Mouse (Mus musculus): ENCODE results near the gene Abcg8. TPM values are rescaled to one million over a fixed set of nuclear protein-coding genes. Genes with fewer than 3 reads are reported as not detected.

Abcg8 gene
- polyA plus RNA-seq, 1 experiment from 2014 or later, result not detected

DNA sequence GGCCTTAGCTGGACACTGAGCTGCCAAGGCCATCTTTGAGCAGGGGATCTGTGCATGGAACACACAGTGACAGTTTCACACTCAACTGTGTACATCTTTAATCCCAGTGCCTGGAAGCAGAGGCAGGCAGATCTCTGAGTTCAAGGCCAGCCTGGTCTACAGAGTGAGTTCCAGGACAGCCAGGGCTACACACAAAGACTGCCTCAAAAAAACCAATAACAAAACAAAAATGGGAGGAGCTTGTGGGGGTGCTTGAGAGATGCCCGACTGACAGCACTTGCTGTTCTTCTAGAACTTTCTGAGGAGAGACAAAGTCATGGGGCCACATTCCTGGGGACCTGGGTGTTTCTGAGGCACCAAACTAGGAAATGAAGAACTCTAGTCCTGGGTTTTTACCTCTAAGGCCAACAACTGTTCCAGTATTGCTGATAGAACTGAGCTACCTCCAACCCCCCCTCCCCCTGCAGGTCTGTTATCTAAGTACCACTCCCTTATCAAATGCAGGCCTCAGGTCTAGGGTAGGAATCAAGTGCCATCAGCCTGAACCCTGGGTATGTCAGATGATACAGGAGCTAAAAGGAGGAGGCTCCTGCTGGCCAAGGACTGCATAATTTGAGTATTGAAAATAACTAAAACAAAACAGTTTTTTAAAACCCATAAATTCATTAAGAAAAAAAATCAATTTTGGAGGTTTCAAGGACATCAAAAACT lies 52.3 kb downstream of the Abcg8 start:
- H3K9me3 ChIP-seq (ENCODE audit: control insufficient read depth, low read length), result no peaks in the 10 kb centered on the region
- no peak overlapping the region for H3K9ac ChIP-seq (ENCODE audit: low read length)
- H3K4me3 ChIP-seq (ENCODE audit: low read depth, low read length), result no peak overlapping the region
- ATAC-seq (replicated peaks; ENCODE audit: low FRiP score, low TSS enrichment, low read depth) (no peak), DNase-seq (ENCODE audit: low spot score) (no peak)
- no peaks in the 10 kb centered on the region for H3K27me3 ChIP-seq (replicated peaks; ENCODE audit: control insufficient read depth, insufficient read depth, low read length)
- H3K36me3 ChIP-seq (ENCODE audit: control insufficient read depth, insufficient read depth, low read length), result peaks cover 65% of the 10 kb centered on the region
- H3K27ac ChIP-seq (ENCODE audit: low read depth), result no peak overlapping the region
- H3K4me1 ChIP-seq (replicated peaks; ENCODE audit: control insufficient read depth, insufficient read depth, low read length), result no peaks in the 10 kb centered on the region
- 82% methylated on average over 1 of the region's 1 CpGs for WGBS
- no peak overlapping the region for H3K4me2 ChIP-seq (ENCODE audit: low read length)

GRCm38 (mm10) chr17:84729140-84729539 lies 53.0 kb downstream of the Abcg8 start:
- no peaks in the 10 kb centered on the region for H3K9me3 ChIP-seq (ENCODE audit: control insufficient read depth, low read length)
- H3K4me3 ChIP-seq (ENCODE audit: low read depth, low read length), result no peak overlapping the region
- 86% methylated on average over 5 of the region's 5 CpGs for WGBS
- no peak overlapping the region for H3K27ac ChIP-seq (ENCODE audit: low read depth)
- no peaks in the 10 kb centered on the region for H3K27me3 ChIP-seq (replicated peaks; ENCODE audit: control insufficient read depth, insufficient read depth, low read length)
- H3K36me3 ChIP-seq (ENCODE audit: control insufficient read depth, insufficient read depth, low read length), result peaks cover 57% of the 10 kb centered on the region
- DNase-seq (ENCODE audit: low spot score) (no peak), ATAC-seq (replicated peaks; ENCODE audit: low FRiP score, low TSS enrichment, low read depth) (no peak)
- no peak overlapping the region for H3K4me2 ChIP-seq (ENCODE audit: low read length)
- H3K4me1 ChIP-seq (replicated peaks; ENCODE audit: control insufficient read depth, insufficient read depth, low read length), result no peaks in the 10 kb centered on the region
- H3K9ac ChIP-seq (ENCODE audit: low read length), result no peak overlapping the region

DNA sequence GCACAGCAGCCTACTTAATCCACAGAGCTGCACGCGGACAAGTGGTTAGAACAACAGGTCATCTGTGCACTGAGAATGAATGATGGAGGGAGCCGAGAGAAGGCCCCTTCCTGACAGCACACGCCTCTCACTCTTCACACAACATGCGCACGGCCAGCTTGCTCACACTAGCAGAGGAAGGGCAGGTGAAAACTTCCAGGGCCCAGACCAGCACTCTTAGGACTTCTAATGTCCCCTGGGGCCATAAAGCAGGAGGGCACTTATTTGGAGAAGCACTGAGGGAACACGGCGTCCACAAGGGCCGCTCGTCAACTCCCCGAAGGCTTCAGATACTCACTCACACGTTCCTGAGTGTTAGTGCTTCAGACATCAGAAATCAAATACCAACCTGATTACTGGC lies 55.3 kb downstream of the Abcg8 start:
- no peak overlapping the region for H3K9ac ChIP-seq (ENCODE audit: low read length)
- peaks cover 36% of the 10 kb centered on the region for H3K36me3 ChIP-seq (ENCODE audit: control insufficient read depth, insufficient read depth, low read length)
- WGBS, result 89% methylated on average over 12 of the region's 12 CpGs
- no peak overlapping the region for H3K4me2 ChIP-seq (ENCODE audit: low read length)
- no peaks in the 10 kb centered on the region for H3K4me1 ChIP-seq (replicated peaks; ENCODE audit: control insufficient read depth, insufficient read depth, low read length)
- no peak overlapping the region for H3K27ac ChIP-seq (ENCODE audit: low read depth)
- ATAC-seq (replicated peaks; ENCODE audit: low FRiP score, low TSS enrichment, low read depth) (no peak), DNase-seq (ENCODE audit: low spot score) (no peak)
- H3K4me3 ChIP-seq (ENCODE audit: low read depth, low read length), result no peak overlapping the region
- H3K9me3 ChIP-seq (ENCODE audit: control insufficient read depth, low read length), result no peaks in the 10 kb centered on the region
- no peaks in the 10 kb centered on the region for H3K27me3 ChIP-seq (replicated peaks; ENCODE audit: control insufficient read depth, insufficient read depth, low read length)

DNA sequence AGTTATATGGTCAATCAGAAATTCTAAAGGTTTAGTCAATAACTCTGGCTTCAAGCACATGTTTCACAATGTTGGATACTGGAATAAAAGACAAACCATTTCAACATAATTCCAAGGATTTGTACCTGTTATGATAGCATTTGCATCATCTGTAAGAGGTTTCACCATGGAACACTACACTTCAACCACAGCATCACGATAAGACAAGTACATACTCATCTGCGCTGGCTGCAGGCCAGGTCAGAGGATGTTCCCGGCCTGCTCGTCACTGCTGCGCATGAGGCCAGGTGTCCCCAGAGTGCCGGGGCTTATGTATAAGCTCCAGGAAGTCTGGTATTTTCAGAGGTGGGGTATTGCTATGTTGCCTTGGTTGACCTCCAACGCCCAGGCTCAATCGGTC lies 56.5 kb downstream of the Abcg8 start:
- Histone ChIP-seq H3K27me3 (replicated peaks; ENCODE audit: control insufficient read depth, insufficient read depth, low read length) (no peaks in the 10 kb centered on the region), H3K9ac (ENCODE audit: low read length) (no peak overlapping the region), H3K4me3 (ENCODE audit: low read depth, low read length) (no peak overlapping the region), H3K4me1 (replicated peaks; ENCODE audit: control insufficient read depth, insufficient read depth, low read length) (no peaks in the 10 kb centered on the region), H3K9me3 (ENCODE audit: control insufficient read depth, low read length) (no peaks in the 10 kb centered on the region), H3K27ac (ENCODE audit: low read depth) (no peak overlapping the region), H3K36me3 (ENCODE audit: control insufficient read depth, insufficient read depth, low read length) (peaks cover 30% of the 10 kb centered on the region), H3K4me2 (ENCODE audit: low read length) (no peak overlapping the region)
- DNase-seq (ENCODE audit: low spot score) (no peak), ATAC-seq (replicated peaks; ENCODE audit: low FRiP score, low TSS enrichment, low read depth) (no peak)
- WGBS, result 89% methylated on average over 8 of the region's 8 CpGs

- no peak overlapping the region for H3K4me3 ChIP-seq (ENCODE audit: low read depth, low read length)
- DNase-seq (ENCODE audit: low spot score), result no peak
These were observed 60.6 kb downstream of the Abcg8 start for GRCm38 (mm10) chr17:84736719-84737118.

DNA sequence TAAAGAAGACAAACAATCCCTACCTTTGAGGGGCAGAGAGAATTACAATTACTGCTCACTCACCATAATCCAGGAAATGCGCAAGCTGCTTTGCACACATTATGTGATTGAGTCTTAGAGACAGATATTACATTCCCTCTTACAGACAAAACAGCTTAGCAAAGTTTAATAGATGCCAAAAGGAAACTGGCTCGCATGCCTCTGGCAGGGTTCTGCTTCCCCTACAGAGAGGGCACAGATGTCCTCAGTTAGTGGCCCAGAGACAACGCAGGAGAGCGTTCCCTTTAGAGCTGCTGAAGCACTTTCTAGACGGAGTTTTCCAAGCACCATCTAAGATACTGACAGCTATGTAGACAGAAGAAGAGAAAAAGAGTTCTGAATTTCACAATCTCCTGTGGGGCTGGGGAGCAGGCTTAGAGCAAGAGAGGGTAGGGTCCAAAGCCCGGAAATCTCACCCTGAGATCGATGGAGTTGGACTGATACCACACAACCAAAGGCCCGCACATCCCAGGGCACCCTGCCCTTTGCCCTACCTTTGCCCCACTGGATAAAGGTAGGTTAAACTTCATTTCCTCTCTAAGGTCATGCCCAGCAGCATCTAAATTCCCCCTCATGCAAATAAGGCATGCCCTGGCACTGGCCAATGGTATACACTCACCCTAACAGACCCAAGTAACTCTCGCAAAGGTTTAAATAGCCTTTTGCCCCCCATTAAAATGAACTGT lies 62.1 kb downstream of the Abcg8 start:
- DNase-seq (ENCODE audit: low spot score) (no peak), ATAC-seq (replicated peaks; ENCODE audit: low FRiP score, low TSS enrichment, low read depth) (no peak)
- Histone ChIP-seq H3K9ac (ENCODE audit: low read length) (no peak overlapping the region), H3K9me3 (ENCODE audit: control insufficient read depth, low read length) (no peaks in the 10 kb centered on the region), H3K4me3 (ENCODE audit: low read depth, low read length) (no peak overlapping the region), H3K27me3 (replicated peaks; ENCODE audit: control insufficient read depth, insufficient read depth, low read length) (no peaks in the 10 kb centered on the region), H3K36me3 (ENCODE audit: control insufficient read depth, insufficient read depth, low read length) (peaks cover 15% of the 10 kb centered on the region), H3K4me2 (ENCODE audit: low read length) (no peak overlapping the region), H3K27ac (ENCODE audit: low read depth) (no peak overlapping the region), H3K4me1 (replicated peaks; ENCODE audit: control insufficient read depth, insufficient read depth, low read length) (no peaks in the 10 kb centered on the region)
- 80% methylated on average over 9 of the region's 9 CpGs for WGBS

More at GRCm38 (mm10) chr17:84736719-84737118, 60.6 kb downstream of the Abcg8 start:
- Histone ChIP-seq H3K9ac (ENCODE audit: low read length) (no peak overlapping the region), H3K9me3 (ENCODE audit: control insufficient read depth, low read length) (no peaks in the 10 kb centered on the region), H3K27ac (ENCODE audit: low read depth) (no peak overlapping the region), H3K4me1 (replicated peaks; ENCODE audit: control insufficient read depth, insufficient read depth, low read length) (no peaks in the 10 kb centered on the region), H3K36me3 (ENCODE audit: control insufficient read depth, insufficient read depth, low read length) (peaks cover 20% of the 10 kb centered on the region), H3K4me2 (ENCODE audit: low read length) (no peak overlapping the region), H3K27me3 (replicated peaks; ENCODE audit: control insufficient read depth, insufficient read depth, low read length) (no peaks in the 10 kb centered on the region)
- WGBS, result 58% methylated on average over 9 of the region's 9 CpGs
- ATAC-seq (replicated peaks; ENCODE audit: low FRiP score, low TSS enrichment, low read depth), result no peak

GRCm38 (mm10) chr17:84744256-84744655 lies 68.2 kb downstream of the Abcg8 start:
- Histone ChIP-seq H3K9ac (ENCODE audit: low read length) (no peak overlapping the region), H3K27ac (ENCODE audit: low read depth) (no peak overlapping the region), H3K9me3 (ENCODE audit: control insufficient read depth, low read length) (no peaks in the 10 kb centered on the region), H3K4me3 (ENCODE audit: low read depth, low read length) (no peak overlapping the region), H3K27me3 (replicated peaks; ENCODE audit: control insufficient read depth, insufficient read depth, low read length) (no peaks in the 10 kb centered on the region), H3K4me1 (replicated peaks; ENCODE audit: control insufficient read depth, insufficient read depth, low read length) (no peaks in the 10 kb centered on the region), H3K4me2 (ENCODE audit: low read length) (no peak overlapping the region), H3K36me3 (ENCODE audit: control insufficient read depth, insufficient read depth, low read length) (peaks cover 28% of the 10 kb centered on the region)
- 74% methylated on average over 4 of the region's 4 CpGs for WGBS
- ATAC-seq (replicated peaks; ENCODE audit: low FRiP score, low TSS enrichment, low read depth) (no peak), DNase-seq (ENCODE audit: low spot score) (peak; percentile 42)

- Histone ChIP-seq H3K4me1 (replicated peaks; ENCODE audit: control insufficient read depth, insufficient read depth, low read length) (no peaks in the 10 kb centered on the region), H3K27ac (ENCODE audit: low read depth) (no peak overlapping the region), H3K36me3 (ENCODE audit: control insufficient read depth, insufficient read depth, low read length) (peaks cover 32% of the 10 kb centered on the region), H3K27me3 (replicated peaks; ENCODE audit: control insufficient read depth, insufficient read depth, low read length) (no peaks in the 10 kb centered on the region), H3K9ac (ENCODE audit: low read length) (no peak overlapping the region), H3K9me3 (ENCODE audit: control insufficient read depth, low read length) (no peaks in the 10 kb centered on the region), H3K4me3 (ENCODE audit: low read depth, low read length) (no peak overlapping the region), H3K4me2 (ENCODE audit: low read length) (no peak overlapping the region)
- 79% methylated on average over 9 of the region's 9 CpGs for WGBS
- ATAC-seq (replicated peaks; ENCODE audit: low FRiP score, low TSS enrichment, low read depth), result no peak
- peak; percentile 29 for DNase-seq (ENCODE audit: low spot score)
These were observed 68.9 kb downstream of the Abcg8 start for GRCm38 (mm10) chr17:84745001-84745400.

GRCm38 (mm10) chr17:84747212-84747611 lies 71.1 kb downstream of the Abcg8 start:
- H3K4me2 ChIP-seq (ENCODE audit: low read length), result no peak overlapping the region
- peaks cover 52% of the 10 kb centered on the region for H3K36me3 ChIP-seq (ENCODE audit: control insufficient read depth, insufficient read depth, low read length)
- no peaks in the 10 kb centered on the region for H3K4me1 ChIP-seq (replicated peaks; ENCODE audit: control insufficient read depth, insufficient read depth, low read length)
- H3K9ac ChIP-seq (ENCODE audit: low read length), result no peak overlapping the region
- ATAC-seq (replicated peaks; ENCODE audit: low FRiP score, low TSS enrichment, low read depth), result no peak
- peak; percentile 31 for DNase-seq (ENCODE audit: low spot score)
- no peak overlapping the region for H3K4me3 ChIP-seq (ENCODE audit: low read depth, low read length)
- no peaks in the 10 kb centered on the region for H3K27me3 ChIP-seq (replicated peaks; ENCODE audit: control insufficient read depth, insufficient read depth, low read length)
- no peaks in the 10 kb centered on the region for H3K9me3 ChIP-seq (ENCODE audit: control insufficient read depth, low read length)
- WGBS, result 77% methylated on average over 6 of the region's 6 CpGs
- H3K27ac ChIP-seq (ENCODE audit: low read depth), result no peak overlapping the region

Measured in intestine, embryonic 14.5 days (tissue).